Mouse (Mus musculus) frontal cortex, adult (tissue): ENCODE data around the gene Traf6.
A peak's percentile ranks its signal among the peaks of the same experiment; 100 is the strongest.
"Not testable (repeated sequence)": the region's sequence is repeated elsewhere in the genome, so short reads cannot be mapped to it uniquely, and the experiment has no call there.

ENCODE experiments used
- ATAC-seq: cut with Nextera tagmentation; 2 replicates; pipeline ENCODE4 v1.9.2; 2017; ENCODE audit warnings: mild to moderate bottlenecking, moderate library complexity, mixed read lengths; ENCODE audit not compliant: low TSS enrichment

The Traf6 gene

GRCm38 (mm10) chr2:101693577-101694215 is 15.5 kb downstream of the Traf6 start:
- peak; percentile 41; the same call in 1 of the 2 replicates for ATAC-seq

- no peak for ATAC-seq
Measured at GRCm38 (mm10) chr2:101695584-101695983, 17.4 kb downstream of the Traf6 start.

GRCm38 (mm10) chr2:101699284-101699683 is 21.1 kb downstream of the Traf6 start:
- ATAC-seq, result no peak

GRCm38 (mm10) chr2:101705941-101706485 is 27.8 kb downstream of the Traf6 start:
- ATAC-seq, result no peak

- ATAC-seq, result no peak
Measured at GRCm38 (mm10) chr2:101711608-101712007, 33.4 kb downstream of the Traf6 start.

GRCm38 (mm10) chr2:101715650-101716323 is 37.6 kb downstream of the Traf6 start:
- no peak for ATAC-seq

GRCm38 (mm10) chr2:101717162-101717561 is 38.9 kb downstream of the Traf6 start:
- ATAC-seq, result no peak

GRCm38 (mm10) chr2:101721835-101722234 is 43.6 kb downstream of the Traf6 start:
- ATAC-seq, result no peak

GRCm38 (mm10) chr2:101722370-101723332 is 44.4 kb downstream of the Traf6 start:
- ATAC-seq, result peak; percentile 31; the same call in 1 of the 2 replicates

- ATAC-seq, result no peak
Measured at GRCm38 (mm10) chr2:101723333-101723881, 45.2 kb downstream of the Traf6 start.

- no peak for ATAC-seq
Measured at GRCm38 (mm10) chr2:101727787-101728186, 49.6 kb downstream of the Traf6 start.

GRCm38 (mm10) chr2:101729472-101729871 is 51.2 kb downstream of the Traf6 start:
- ATAC-seq, result no peak

GRCm38 (mm10) chr2:101730972-101731371 is 52.7 kb downstream of the Traf6 start:
- ATAC-seq, result no peak

- no peak for ATAC-seq
Measured at GRCm38 (mm10) chr2:101732777-101733210, 54.6 kb downstream of the Traf6 start.

GRCm38 (mm10) chr2:101733564-101733963 is 55.3 kb downstream of the Traf6 start:
- peak; percentile 66 for ATAC-seq

GRCm38 (mm10) chr2:101739914-101740313 is 61.7 kb downstream of the Traf6 start:
- no peak for ATAC-seq

- ATAC-seq, result no peak
Measured at GRCm38 (mm10) chr2:101741653-101742052, 63.4 kb downstream of the Traf6 start.

- no peak for ATAC-seq
Measured at GRCm38 (mm10) chr2:101742072-101742860, 64.0 kb downstream of the Traf6 start.

- not testable (repeated sequence) for ATAC-seq
Measured at GRCm38 (mm10) chr2:101745656-101746055, 67.4 kb downstream of the Traf6 start.

GRCm38 (mm10) chr2:101746537-101746936 is 68.3 kb downstream of the Traf6 start:
- no peak for ATAC-seq
